Mouse (Mus musculus) thymus, adult 2 months (tissue): Measurements from ENCODE around the gene Tshz2.

Source experiments
- CTCF ChIP-seq: fragments of 200-500 bp; IDR thresholded peaks from 2 replicates; pipeline ENCODE4 v1.5.1; 2012; ENCODE audit warnings: mild to moderate bottlenecking, control low read depth, low read length, moderate library complexity, borderline replicate concordance; ENCODE audit not compliant: control insufficient read depth, poor library complexity, insufficient read depth; ENCODE audit errors: extremely low read depth
- POLR2A ChIP-seq: fragments of 200-500 bp; IDR thresholded peaks from 2 replicates; pipeline ENCODE4 v1.6.1; 2012; ENCODE audit warnings: mild to moderate bottlenecking, low read length, control low read depth, moderate library complexity; ENCODE audit not compliant: control insufficient read depth, poor library complexity, insufficient read depth; ENCODE audit errors: extremely low read depth

GRCm38 (mm10) chr2:170116704-170117281, 484.0 kb downstream of the Tshz2 start:
- TF ChIP-seq CTCF = no peak
- no peak for TF ChIP-seq POLR2A
